Mouse (Mus musculus): ENCODE data around the gene Btbd9. TPM values are rescaled to one million over a fixed set of nuclear protein-coding genes. Genes with fewer than 3 reads are reported as not detected.
A peak's percentile ranks its signal among the peaks of the same experiment; 100 is the strongest.

The Btbd9 gene
- polyA plus RNA-seq, 1 experiment = 21.6 TPM

DNA sequence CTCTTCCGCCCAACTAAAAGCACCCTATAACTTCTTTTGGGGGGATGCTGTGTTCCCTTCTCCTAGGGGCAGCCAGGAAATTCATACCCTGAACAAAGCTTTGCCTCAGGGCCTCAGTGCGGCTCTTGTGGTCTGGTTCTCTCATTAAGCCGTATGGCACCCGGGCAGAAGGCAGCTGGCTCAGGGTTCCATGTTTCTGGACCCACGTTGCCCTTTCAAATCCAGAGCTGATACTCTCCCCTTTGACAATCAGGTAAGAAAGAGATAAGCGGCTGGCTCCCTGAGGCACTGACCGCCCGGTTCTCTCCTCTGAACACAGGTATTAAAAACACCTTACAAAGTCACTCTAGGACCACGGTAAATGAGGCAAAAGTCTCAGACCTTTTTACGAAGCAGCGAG, 29.9 kb upstream of the Btbd9 start:
- Histone ChIP-seq H3K27me3 (ENCODE audit: control insufficient read depth, insufficient read depth, low read length, poor library complexity, severe bottlenecking) (no peaks in the 10 kb centered on the region), H3K27ac (ENCODE audit: insufficient read depth, low read length) (peak overlapping the region; percentile 24), H3K9me3 (replicated peaks; ENCODE audit: control insufficient read depth, insufficient read depth, low read length, poor library complexity, severe bottlenecking) (no peaks in the 10 kb centered on the region), H3K36me3 (ENCODE audit: control insufficient read depth, insufficient read depth, low read length, poor library complexity, severe bottlenecking) (peaks cover 5% of the 10 kb centered on the region; the same call in 1 of the 2 replicates), H3K4me3 (ENCODE audit: low read depth, low read length) (peak overlapping the region; percentile 43), H3K9ac (ENCODE audit: low read depth, poor library complexity, severe bottlenecking) (peak overlapping the region; percentile 33; the same call in 1 of the 2 replicates), H3K4me1 (ENCODE audit: control insufficient read depth, insufficient read depth, low read length) (no peaks in the 10 kb centered on the region)
- TF ChIP-seq EP300 (IDR thresholded peaks at IDR 0.05; ENCODE audit: insufficient read depth, low read depth, low read length) (no peak), POLR2A (IDR thresholded peaks at IDR 0.05; ENCODE audit: insufficient read depth, low read length) (no peak), CTCF (IDR thresholded peaks at IDR 0.05; ENCODE audit: low read depth, low read length) (no peak)

DNA sequence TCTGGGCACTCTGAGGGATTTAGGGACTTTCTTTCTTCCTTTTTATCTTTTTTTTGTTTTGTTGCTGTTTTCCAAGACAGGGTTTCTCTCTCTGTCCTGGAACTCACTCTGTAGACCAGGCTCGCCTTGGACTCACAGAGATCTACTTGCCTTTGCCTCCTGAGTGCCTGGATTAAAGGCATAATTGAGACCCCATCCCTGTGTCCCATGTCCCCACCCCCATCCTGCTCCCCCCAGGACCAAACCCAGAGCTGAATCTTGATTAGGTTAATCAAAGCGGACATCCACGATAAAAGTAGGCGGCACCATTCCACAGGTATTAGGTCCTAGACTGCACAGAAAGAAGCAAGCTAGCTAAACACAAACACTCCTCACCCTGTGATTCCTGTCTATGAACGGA, 28.7 kb upstream of the Btbd9 start:
- H3K27me3 ChIP-seq (ENCODE audit: control insufficient read depth, insufficient read depth, low read length, poor library complexity, severe bottlenecking) = no peaks in the 10 kb centered on the region
- H3K27ac ChIP-seq (ENCODE audit: insufficient read depth, low read length) = no peak overlapping the region
- H3K9ac ChIP-seq (ENCODE audit: low read depth, poor library complexity, severe bottlenecking) = no peak overlapping the region
- H3K9me3 ChIP-seq (replicated peaks; ENCODE audit: control insufficient read depth, insufficient read depth, low read length, poor library complexity, severe bottlenecking) = no peaks in the 10 kb centered on the region
- peaks cover 6% of the 10 kb centered on the region for H3K36me3 ChIP-seq (ENCODE audit: control insufficient read depth, insufficient read depth, low read length, poor library complexity, severe bottlenecking)
- no peak overlapping the region for H3K4me3 ChIP-seq (ENCODE audit: low read depth, low read length)
- no peak for TF ChIP-seq POLR2A (IDR thresholded peaks at IDR 0.05; ENCODE audit: insufficient read depth, low read length)
- TF ChIP-seq CTCF (IDR thresholded peaks at IDR 0.05; ENCODE audit: low read depth, low read length) = no peak
- H3K4me1 ChIP-seq (ENCODE audit: control insufficient read depth, insufficient read depth, low read length) = peaks cover 2% of the 10 kb centered on the region

DNA sequence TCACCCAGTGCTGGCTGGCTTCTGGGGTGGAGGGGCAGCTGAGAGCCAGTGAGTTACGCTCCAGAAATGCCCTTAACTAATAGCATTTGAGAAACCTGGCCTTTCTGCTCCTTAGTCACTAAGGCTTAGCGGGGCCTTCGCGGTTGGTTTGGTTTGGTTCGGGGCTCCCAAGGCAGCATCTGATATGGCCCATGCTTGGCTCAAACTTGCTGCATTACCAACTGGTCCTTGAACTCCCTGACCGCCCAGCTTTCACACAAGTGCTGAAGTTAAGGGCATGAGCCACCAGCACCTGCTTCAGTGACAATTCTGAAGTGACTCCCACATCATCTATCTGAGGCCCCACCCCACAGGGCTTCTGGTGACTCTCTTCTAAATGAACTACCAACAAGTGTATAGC, 28.0 kb upstream of the Btbd9 start:
- H3K4me3 ChIP-seq (ENCODE audit: low read depth, low read length) = no peak overlapping the region
- no peaks in the 10 kb centered on the region for H3K27me3 ChIP-seq (ENCODE audit: control insufficient read depth, insufficient read depth, low read length, poor library complexity, severe bottlenecking)
- TF ChIP-seq CTCF (IDR thresholded peaks at IDR 0.05; ENCODE audit: low read depth, low read length) (no peak), POLR2A (IDR thresholded peaks at IDR 0.05; ENCODE audit: insufficient read depth, low read length) (no peak), EP300 (IDR thresholded peaks at IDR 0.05; ENCODE audit: insufficient read depth, low read depth, low read length) (no peak)
- H3K27ac ChIP-seq (ENCODE audit: insufficient read depth, low read length) = no peak overlapping the region
- no peak overlapping the region for H3K9ac ChIP-seq (ENCODE audit: low read depth, poor library complexity, severe bottlenecking)
- peaks cover 2% of the 10 kb centered on the region for H3K4me1 ChIP-seq (ENCODE audit: control insufficient read depth, insufficient read depth, low read length)
- H3K9me3 ChIP-seq (replicated peaks; ENCODE audit: control insufficient read depth, insufficient read depth, low read length, poor library complexity, severe bottlenecking) = no peaks in the 10 kb centered on the region
- peaks cover 8% of the 10 kb centered on the region for H3K36me3 ChIP-seq (ENCODE audit: control insufficient read depth, insufficient read depth, low read length, poor library complexity, severe bottlenecking)

DNA sequence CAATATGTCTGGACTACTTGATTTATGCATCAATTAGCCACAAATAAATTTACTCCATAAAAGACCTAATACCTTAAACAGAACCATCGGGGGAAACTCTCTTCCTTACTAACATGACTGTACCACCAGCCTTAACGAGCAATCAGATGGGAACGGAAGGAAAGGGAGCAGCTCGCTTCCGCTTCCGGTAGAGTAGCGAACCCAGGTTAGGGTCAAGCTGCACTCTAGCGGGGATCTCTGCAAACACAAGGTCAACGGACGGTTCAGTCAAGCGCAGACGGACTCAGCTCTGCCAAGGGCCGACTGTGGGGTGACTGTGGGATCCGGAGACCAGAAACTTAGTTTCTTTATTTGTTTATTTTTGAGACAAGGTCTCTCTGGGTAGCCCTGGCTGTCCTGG, 25.9 kb upstream of the Btbd9 start:
- H3K4me3 ChIP-seq (ENCODE audit: low read depth, low read length) = peak overlapping the region; percentile 66
- peak; percentile 19 for TF ChIP-seq CTCF (IDR thresholded peaks at IDR 0.05; ENCODE audit: low read depth, low read length)
- TF ChIP-seq POLR2A (IDR thresholded peaks at IDR 0.05; ENCODE audit: insufficient read depth, low read length) = peak; percentile 30
- TF ChIP-seq EP300 (IDR thresholded peaks at IDR 0.05; ENCODE audit: insufficient read depth, low read depth, low read length) = 0 out of 2 replicates have a peak, but pooled peaks have one; percentile 33
- peaks cover 6% of the 10 kb centered on the region for H3K4me1 ChIP-seq (ENCODE audit: control insufficient read depth, insufficient read depth, low read length)

DNA sequence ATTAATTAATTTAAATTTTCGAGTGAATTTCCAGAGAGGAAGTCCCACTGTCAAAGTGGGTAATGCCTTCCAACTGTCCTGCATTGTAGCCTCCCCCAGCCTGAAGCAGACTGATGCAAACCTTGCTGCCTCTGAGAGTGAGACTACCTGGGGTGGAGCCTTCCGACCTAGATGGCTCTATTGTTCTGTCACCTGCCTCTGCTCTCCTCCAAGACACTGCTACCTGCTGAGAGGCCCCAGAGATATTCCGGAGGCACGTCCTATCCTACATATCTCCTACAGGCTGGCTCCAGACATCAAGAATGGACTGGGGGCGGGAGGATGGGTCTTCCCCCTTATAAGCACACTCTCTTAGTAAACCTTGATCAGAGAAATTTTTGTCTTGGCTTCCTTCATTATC, 22.0 kb upstream of the Btbd9 start:
- Histone ChIP-seq H3K9ac (ENCODE audit: low read depth, poor library complexity, severe bottlenecking) (0 out of 2 replicates have a peak overlapping the region, but pooled peaks have one; percentile 3), H3K36me3 (ENCODE audit: control insufficient read depth, insufficient read depth, low read length, poor library complexity, severe bottlenecking) (peaks cover 28% of the 10 kb centered on the region), H3K27me3 (ENCODE audit: control insufficient read depth, insufficient read depth, low read length, poor library complexity, severe bottlenecking) (no peaks in the 10 kb centered on the region), H3K4me1 (ENCODE audit: control insufficient read depth, insufficient read depth, low read length) (peaks cover 6% of the 10 kb centered on the region), H3K27ac (ENCODE audit: insufficient read depth, low read length) (peak overlapping the region; percentile 59), H3K4me3 (ENCODE audit: low read depth, low read length) (peak overlapping the region; percentile 9; the same call in 1 of the 2 replicates), H3K9me3 (replicated peaks; ENCODE audit: control insufficient read depth, insufficient read depth, low read length, poor library complexity, severe bottlenecking) (no peaks in the 10 kb centered on the region)
- TF ChIP-seq EP300 (IDR thresholded peaks at IDR 0.05; ENCODE audit: insufficient read depth, low read depth, low read length) (peak; percentile 80), POLR2A (IDR thresholded peaks at IDR 0.05; ENCODE audit: insufficient read depth, low read length) (no peak)

More for the DNA sequence above, 25.9 kb upstream of the Btbd9 start:
- Histone ChIP-seq H3K9ac (ENCODE audit: low read depth, poor library complexity, severe bottlenecking) (0 out of 2 replicates have a peak overlapping the region, but pooled peaks have one; percentile 27), H3K36me3 (ENCODE audit: control insufficient read depth, insufficient read depth, low read length, poor library complexity, severe bottlenecking) (peaks cover 9% of the 10 kb centered on the region), H3K27ac (ENCODE audit: insufficient read depth, low read length) (peak overlapping the region; percentile 52), H3K27me3 (ENCODE audit: control insufficient read depth, insufficient read depth, low read length, poor library complexity, severe bottlenecking) (no peaks in the 10 kb centered on the region), H3K9me3 (replicated peaks; ENCODE audit: control insufficient read depth, insufficient read depth, low read length, poor library complexity, severe bottlenecking) (no peaks in the 10 kb centered on the region)

DNA sequence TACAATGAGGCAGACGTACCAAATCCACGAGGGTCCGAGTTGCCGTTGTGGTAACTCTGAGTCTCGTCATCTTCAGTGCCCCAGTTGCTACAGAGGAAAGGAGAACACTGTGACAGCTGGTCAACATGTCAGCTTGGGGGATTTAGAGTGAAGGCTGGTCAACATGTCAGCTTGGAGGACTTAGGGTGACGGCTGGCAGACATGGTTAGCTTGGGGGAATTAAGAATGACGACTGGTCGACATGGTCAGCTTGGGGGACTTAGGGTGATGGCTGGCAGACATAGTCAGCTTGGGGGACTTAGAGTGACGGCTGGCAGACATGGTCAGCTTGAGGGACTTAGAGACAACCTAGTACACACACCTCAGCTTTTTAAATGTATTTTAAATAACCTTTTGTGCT, 21.5 kb upstream of the Btbd9 start:
- Histone ChIP-seq H3K4me3 (ENCODE audit: low read depth, low read length) (no peak overlapping the region), H3K4me1 (ENCODE audit: control insufficient read depth, insufficient read depth, low read length) (peaks cover 6% of the 10 kb centered on the region), H3K9me3 (replicated peaks; ENCODE audit: control insufficient read depth, insufficient read depth, low read length, poor library complexity, severe bottlenecking) (no peaks in the 10 kb centered on the region), H3K27me3 (ENCODE audit: control insufficient read depth, insufficient read depth, low read length, poor library complexity, severe bottlenecking) (no peaks in the 10 kb centered on the region), H3K9ac (ENCODE audit: low read depth, poor library complexity, severe bottlenecking) (no peak overlapping the region), H3K36me3 (ENCODE audit: control insufficient read depth, insufficient read depth, low read length, poor library complexity, severe bottlenecking) (peaks cover 29% of the 10 kb centered on the region), H3K27ac (ENCODE audit: insufficient read depth, low read length) (no peak overlapping the region)
- TF ChIP-seq EP300 (IDR thresholded peaks at IDR 0.05; ENCODE audit: insufficient read depth, low read depth, low read length) (no peak), CTCF (IDR thresholded peaks at IDR 0.05; ENCODE audit: low read depth, low read length) (no peak)
